Mouse (Mus musculus) liver, adult 2 months (tissue): ENCODE data around the gene Gm49450. TPM values are rescaled to one million over a fixed set of nuclear protein-coding genes. Genes with fewer than 3 reads are reported as not detected.
"Not testable (repeated sequence)": the region's sequence is repeated elsewhere in the genome, so short reads cannot be mapped to it uniquely, and the experiment has no call there.

Experiments used
- DNase-seq: peaks from one replicate; pipeline ENCODE4 v3.0.0-alpha.2; 2011; ENCODE audit warnings: low read depth, low spot score; ENCODE audit errors: extremely low read depth
- H3K27ac ChIP-seq: fragments of 200-500 bp; replicated peaks from 2 replicates; pipeline ENCODE4 v1.5.1; 2012; ENCODE audit warnings: low read depth, mild to moderate bottlenecking, control low read depth, inconsistent platforms, low read length; ENCODE audit not compliant: insufficient read depth
- H3K27me3 ChIP-seq: fragments of 200-500 bp; 2 replicates; pipeline ENCODE4 v1.6.1; 2012; ENCODE audit warnings: mild to moderate bottlenecking, moderate library complexity, low read length, inconsistent platforms; ENCODE audit not compliant: control insufficient read depth, insufficient read depth
- H3K36me3 ChIP-seq: fragments of 200-500 bp; 2 replicates; pipeline ENCODE4 v1.6.1; 2012; ENCODE audit warnings: low read length, inconsistent platforms; ENCODE audit not compliant: control insufficient read depth, insufficient read depth
- H3K4me1 ChIP-seq: fragments of 200-500 bp; 2 replicates; pipeline ENCODE4 v1.6.1; 2011; ENCODE audit warnings: low read length; ENCODE audit not compliant: control insufficient read depth, insufficient read depth
- H3K4me3 ChIP-seq: fragments of 200-500 bp; 2 replicates; pipeline ENCODE4 v1.5.1; 2011; ENCODE audit warnings: low read depth, mild to moderate bottlenecking, control low read depth, low read length, moderate library complexity; ENCODE audit not compliant: insufficient read depth
- H3K79me2 ChIP-seq: fragments of 200-500 bp; 2 replicates; pipeline ENCODE4 v1.6.1; 2012; ENCODE audit warnings: inconsistent platforms, mild to moderate bottlenecking, low read length, moderate library complexity; ENCODE audit not compliant: control insufficient read depth, insufficient read depth
- H3K9ac ChIP-seq: fragments of 200-500 bp; 2 replicates; pipeline ENCODE4 v1.6.1; 2012; ENCODE audit warnings: low read depth, mild to moderate bottlenecking, control low read depth, inconsistent platforms, low read length
- CTCF ChIP-seq: fragments of 200-500 bp; IDR thresholded peaks from 2 replicates; pipeline ENCODE4 v1.5.1; 2011; ENCODE audit warnings: low read depth, low read length, control low read depth
- POLR2A ChIP-seq: fragments of 200-500 bp; IDR thresholded peaks from 2 replicates; pipeline ENCODE4 v1.6.1; 2011; ENCODE audit warnings: low read length, control low read depth; ENCODE audit not compliant: insufficient read depth; ENCODE audit errors: extremely low read depth
- WGBS: fragments of 180-500 bp; shearing (Covaris S2); methylation state at CpG from one replicate; pipeline ENCODE4 v1.1.7; 2018; 5-methylcytosine and 5-hydroxymethylcytosine counted together
- polyA plus RNA-seq: library from polyadenylated mRNA; depleted of rRNA; stranded (reverse); fragments of >200 nt; gene quantifications from 2 replicates; pipeline ENCODE4 v1.2.3, GENCODE M21; 2012
- total RNA-seq: library from RNA; depleted of rRNA; stranded (reverse); fragments of >200 nt; gene quantifications from 2 replicates; pipeline ENCODE4 v1.2.3, GENCODE M21; 2014

Gm49450 gene
- total and polyA plus RNA-seq, 2 experiments, result 2.9 TPM; not detected in 1

- Histone ChIP-seq H3K4me1 (no peaks in the 10 kb centered on the region), H3K27ac (no peak overlapping the region), H3K4me3 (no peak overlapping the region), H3K36me3 (no peaks in the 10 kb centered on the region), H3K79me2 (no peaks in the 10 kb centered on the region), H3K9ac (no peak overlapping the region), H3K27me3 (no peaks in the 10 kb centered on the region)
- no peak for DNase-seq
- WGBS, result 92% methylated on average over 10 of the region's 10 CpGs
- TF ChIP-seq CTCF (no peak), POLR2A (no peak)
Observed at GRCm38 (mm10) chr15:98940816-98941215, 12.5 kb downstream of the Gm49450 start.

- WGBS, result under 1% methylated on average over 58 of the region's 58 CpGs
- Histone ChIP-seq H3K4me1 (peaks cover 3% of the 10 kb centered on the region; the same call in 1 of the 2 replicates), H3K36me3 (no peaks in the 10 kb centered on the region), H3K4me3 (peak within 1 kb of the TSS; percentile 79), H3K27me3 (no peaks in the 10 kb centered on the region), H3K79me2 (no peaks in the 10 kb centered on the region), H3K9ac (peak within 1 kb of the TSS; percentile 80), H3K27ac (peak within 1 kb of the TSS; percentile 81)
- TF ChIP-seq POLR2A, result peak; percentile 81
- no peak for TF ChIP-seq CTCF
- DNase-seq, result peak; percentile 58
Observed at GRCm38 (mm10) chr15:98934217-98934839, 19.0 kb downstream of the Gm49450 start, which contains the start of gene Tuba1b. Gene Tuba1b (minus strand): TSS chr15:98934565.

- DNase-seq, result peak; percentile 79
- peaks cover 3% of the 10 kb centered on the region; the same call in 1 of the 2 replicates for H3K4me1 ChIP-seq
- WGBS, result under 1% methylated on average over 35 of the region's 35 CpGs
Observed at GRCm38 (mm10) chr15:98933833-98934216, 19.5 kb downstream of the Gm49450 start.

GRCm38 (mm10) chr15:98933004-98933671 lies 20.2 kb downstream of the Gm49450 start:
- H3K79me2 ChIP-seq, H3K27ac ChIP-seq, H3K36me3 ChIP-seq, H3K27me3 ChIP-seq, DNase-seq, H3K4me1 ChIP-seq: not testable (repeated sequence)
- H3K4me3 ChIP-seq, result peak overlapping the region; percentile 79; the same call in 1 of the 2 replicates
- 1% methylated on average over 8 of the region's 9 CpGs for WGBS
- peak overlapping the region; percentile 19; the same call in 1 of the 2 replicates for H3K9ac ChIP-seq

More at GRCm38 (mm10) chr15:98933833-98934216, 19.5 kb downstream of the Gm49450 start:
- H3K27ac ChIP-seq, result peak overlapping the region; percentile 81
- peak overlapping the region; percentile 80 for H3K9ac ChIP-seq
- TF ChIP-seq CTCF (no peak), POLR2A (no peak)
- no peaks in the 10 kb centered on the region for H3K36me3 ChIP-seq
- H3K4me3 ChIP-seq, result peak overlapping the region; percentile 79
- H3K79me2 ChIP-seq, result no peaks in the 10 kb centered on the region
- no peaks in the 10 kb centered on the region for H3K27me3 ChIP-seq

- 92% methylated on average over 3 of the region's 3 CpGs for WGBS
Observed at GRCm38 (mm10) chr15:98930998-98931397, 22.4 kb downstream of the Gm49450 start.

More at GRCm38 (mm10) chr15:98930998-98931397, 22.4 kb downstream of the Gm49450 start:
- Histone ChIP-seq H3K27ac (no peak overlapping the region), H3K27me3 (no peaks in the 10 kb centered on the region), H3K9ac (no peak overlapping the region), H3K4me1 (peaks cover 5% of the 10 kb centered on the region; the same call in 1 of the 2 replicates), H3K36me3 (no peaks in the 10 kb centered on the region), H3K79me2 (no peaks in the 10 kb centered on the region), H3K4me3 (no peak overlapping the region)
- TF ChIP-seq CTCF (no peak), POLR2A (no peak)
- no peak for DNase-seq
